Mouse (Mus musculus) bone marrow, adult 2 months (tissue): ENCODE measurements at regions not wholly inside any gene's neighbourhood (a gene's known extent, or its start where the extent isn't known, plus 50 kb on each side); places are given as distances from the start of the nearest gene placed in this dataset.

Experiments used
- CTCF ChIP-seq: fragments of 200-500 bp; IDR thresholded peaks from 2 replicates; pipeline ENCODE4 v1.5.1; 2011; ENCODE audit warnings: low read length, control low read depth; ENCODE audit not compliant: control insufficient read depth, insufficient read depth
- POLR2A ChIP-seq: fragments of 200-500 bp; IDR thresholded peaks from 2 replicates; pipeline ENCODE4 v1.6.1; 2011; ENCODE audit warnings: low read depth, mild to moderate bottlenecking, control low read depth, low read length, borderline replicate concordance; ENCODE audit not compliant: control insufficient read depth

GRCm38 (mm10) chr2:106346781-106347180, 343.4 kb upstream of the Dnajc24 start:
- TF ChIP-seq POLR2A (no peak), CTCF (no peak)
